Mouse (Mus musculus) liver, embryonic 16.5 days (tissue): ENCODE measurements at regions not wholly inside any gene's neighbourhood (a gene's known extent, or its start where the extent isn't known, plus 50 kb on each side); places are given as distances from the start of the nearest gene placed in this dataset.

ENCODE experiments used
- ATAC-seq: fragments of 200-750 bp; cut with Nextera tagmentation; 2 replicates; pipeline ENCODE4 v1.8.0; 2017; ENCODE audit warnings: low read depth, mild to moderate bottlenecking, moderate number of reproducible peaks, moderate library complexity
- H3K27ac ChIP-seq: fragments of 300-500 bp; sonication (generic); 2 replicates; pipeline ENCODE4 v1.5.1; 2014; ENCODE audit warnings: mild to moderate bottlenecking, low read length
- H3K27me3 ChIP-seq: fragments of 300-500 bp; sonication (generic); 2 replicates; pipeline ENCODE4 v1.6.1; 2014; ENCODE audit warnings: low read depth, low read length, mixed read lengths; ENCODE audit not compliant: control insufficient read depth, insufficient read depth
- H3K36me3 ChIP-seq: fragments of 300-500 bp; sonication (generic); 2 replicates; pipeline ENCODE4 v1.6.1; 2014; ENCODE audit warnings: mild to moderate bottlenecking; ENCODE audit not compliant: control insufficient read depth, insufficient read depth
- H3K4me1 ChIP-seq: fragments of 300-500 bp; sonication (generic); 2 replicates; pipeline ENCODE4 v1.6.1; 2014; ENCODE audit warnings: low read depth, low read length, mixed read lengths; ENCODE audit not compliant: control insufficient read depth
- H3K4me2 ChIP-seq: fragments of 300-500 bp; sonication (generic); 2 replicates; pipeline ENCODE4 v1.6.1; 2014; ENCODE audit warnings: low read depth, low read length, mixed read lengths
- H3K4me3 ChIP-seq: fragments of 300-500 bp; sonication (generic); 2 replicates; pipeline ENCODE4 v1.5.1; 2014; ENCODE audit warnings: low read depth, mild to moderate bottlenecking, low read length
- H3K9ac ChIP-seq: fragments of 300-500 bp; sonication (generic); 2 replicates; pipeline ENCODE4 v1.6.1; 2014; ENCODE audit warnings: low read depth, low read length
- H3K9me3 ChIP-seq: fragments of 300-500 bp; sonication (generic); replicated peaks from 2 replicates; pipeline ENCODE4 v1.6.1; 2016; ENCODE audit warnings: low read length; ENCODE audit not compliant: control insufficient read depth
- WGBS: fragments of 180-500 bp; shearing (Covaris S2); extraction: QIAGEN DNeasy Blood & Tissue Kit; methylation state at CpG from one replicate; pipeline ENCODE4 v1.1.7; 2014; ENCODE audit not compliant: insufficient replicate concordance; 5-methylcytosine and 5-hydroxymethylcytosine counted together

DNA sequence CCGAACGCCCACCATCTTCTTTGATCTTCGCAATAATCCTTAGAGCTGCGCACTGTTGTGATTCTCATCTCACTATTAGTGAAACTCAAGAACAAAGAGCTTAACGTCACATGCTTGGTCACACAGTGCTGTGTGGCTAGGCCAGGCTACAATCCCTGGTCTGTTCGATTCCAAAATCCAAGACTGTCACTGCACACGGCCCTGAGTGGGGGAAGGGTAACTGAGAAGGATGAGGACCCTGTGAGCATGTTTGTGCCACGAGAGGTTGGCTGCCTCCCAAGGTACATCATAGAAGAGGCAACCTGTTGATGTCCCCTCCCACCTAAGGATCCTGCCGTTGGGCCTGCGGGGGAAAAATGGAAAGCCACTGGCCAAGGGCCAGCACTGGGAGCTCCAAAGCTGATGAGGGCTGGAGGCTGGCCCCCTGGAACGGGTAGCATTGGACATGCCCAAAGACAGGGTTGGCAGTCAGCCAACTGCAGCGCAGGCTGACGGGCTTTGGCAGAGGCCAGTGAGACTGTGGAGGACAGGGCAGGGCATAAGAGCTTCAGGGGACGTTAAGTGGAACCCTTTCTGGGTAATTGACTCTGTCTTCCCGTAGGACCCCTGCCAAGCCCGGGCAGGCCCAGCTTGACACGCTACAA lies 172.1 kb upstream of the Cadm1 start:
- ATAC-seq, result no peak
- no peak overlapping the region for H3K27ac ChIP-seq
- no peak overlapping the region for H3K9ac ChIP-seq
- H3K4me1 ChIP-seq, result no peaks in the 10 kb centered on the region
- no peaks in the 10 kb centered on the region for H3K36me3 ChIP-seq
- no peaks in the 10 kb centered on the region for H3K9me3 ChIP-seq
- WGBS, result 69% methylated on average over 17 of the region's 17 CpGs
- H3K27me3 ChIP-seq, result no peaks in the 10 kb centered on the region
- no peak overlapping the region for H3K4me2 ChIP-seq
- H3K4me3 ChIP-seq, result no peak overlapping the region

DNA sequence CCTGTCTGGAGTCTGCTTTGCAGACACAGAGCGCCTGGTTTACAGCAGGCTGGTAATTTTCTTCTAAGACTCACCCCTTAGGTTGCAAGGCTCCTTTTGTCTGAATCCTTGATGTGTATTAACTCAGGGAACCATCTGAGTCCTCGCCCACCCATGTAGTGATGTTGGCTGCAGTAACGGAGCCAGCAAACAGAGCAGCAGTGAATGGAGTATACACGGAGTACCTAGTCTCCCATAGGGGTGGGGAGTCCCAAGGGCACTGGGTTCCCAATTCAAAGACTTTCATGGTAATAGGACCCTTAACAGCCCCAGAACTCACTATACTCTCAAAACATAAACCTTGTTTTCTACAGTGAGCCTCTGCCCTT lies 171.6 kb upstream of the Cadm1 start:
- Histone ChIP-seq H3K9ac (no peak overlapping the region), H3K4me3 (no peak overlapping the region), H3K4me1 (no peaks in the 10 kb centered on the region), H3K27me3 (no peaks in the 10 kb centered on the region), H3K4me2 (no peak overlapping the region), H3K9me3 (no peaks in the 10 kb centered on the region), H3K27ac (no peak overlapping the region), H3K36me3 (no peaks in the 10 kb centered on the region)
- ATAC-seq, result no peak
- 61% methylated on average over 4 of the region's 4 CpGs for WGBS

DNA sequence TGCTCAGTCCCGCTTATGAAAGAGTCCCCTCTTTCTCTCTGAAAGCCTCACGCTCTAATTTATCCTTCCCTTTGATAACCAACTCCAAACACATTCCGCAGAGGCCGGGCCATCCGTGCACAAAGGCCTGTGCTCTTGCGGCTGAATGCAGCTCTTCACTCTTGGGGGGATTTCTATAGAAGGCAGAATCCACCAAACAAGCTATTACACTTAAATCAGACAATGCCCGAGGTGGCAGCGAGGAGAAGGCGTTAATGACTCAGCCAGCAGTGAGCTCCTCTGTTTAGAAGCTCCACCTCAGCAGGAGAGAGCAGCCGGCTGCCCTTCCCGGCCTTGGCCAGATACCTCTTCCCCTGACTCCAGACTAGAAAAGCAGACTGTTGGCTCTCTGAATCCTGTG lies 166.9 kb upstream of the Cadm1 start:
- Histone ChIP-seq H3K9me3 (no peaks in the 10 kb centered on the region), H3K36me3 (no peaks in the 10 kb centered on the region), H3K27ac (no peak overlapping the region), H3K4me2 (no peak overlapping the region), H3K4me1 (no peaks in the 10 kb centered on the region), H3K27me3 (peaks cover 12% of the 10 kb centered on the region), H3K4me3 (no peak overlapping the region), H3K9ac (no peak overlapping the region)
- WGBS, result 45% methylated on average over 11 of the region's 11 CpGs
- ATAC-seq, result no peak

DNA sequence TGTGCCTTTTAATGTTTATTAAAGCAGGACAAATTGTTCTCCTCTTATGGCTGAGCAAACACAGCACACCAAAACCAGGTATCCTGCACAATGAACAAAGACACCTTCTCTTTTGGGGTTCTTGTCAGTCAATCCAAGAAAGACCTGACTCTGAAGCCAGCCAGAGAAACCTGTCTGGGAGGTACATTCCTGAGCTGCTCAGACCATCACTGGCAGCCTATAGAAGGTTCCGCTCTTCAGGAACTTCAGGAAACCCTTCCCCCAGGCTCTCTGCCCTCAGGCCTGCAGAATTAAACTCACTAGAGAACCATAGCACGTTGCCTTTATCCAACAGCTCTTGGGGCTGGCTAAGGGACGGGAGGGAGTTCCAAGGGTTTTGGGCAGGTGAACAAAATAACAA lies 165.2 kb upstream of the Cadm1 start:
- H3K4me3 ChIP-seq, result no peak overlapping the region
- H3K36me3 ChIP-seq, result no peaks in the 10 kb centered on the region
- H3K9me3 ChIP-seq, result no peaks in the 10 kb centered on the region
- H3K4me1 ChIP-seq, result no peaks in the 10 kb centered on the region
- no peak overlapping the region for H3K4me2 ChIP-seq
- H3K27ac ChIP-seq, result no peak overlapping the region
- H3K27me3 ChIP-seq, result peaks cover 13% of the 10 kb centered on the region
- 42% methylated on average over 3 of the region's 3 CpGs for WGBS
- H3K9ac ChIP-seq, result no peak overlapping the region
- no peak for ATAC-seq

DNA sequence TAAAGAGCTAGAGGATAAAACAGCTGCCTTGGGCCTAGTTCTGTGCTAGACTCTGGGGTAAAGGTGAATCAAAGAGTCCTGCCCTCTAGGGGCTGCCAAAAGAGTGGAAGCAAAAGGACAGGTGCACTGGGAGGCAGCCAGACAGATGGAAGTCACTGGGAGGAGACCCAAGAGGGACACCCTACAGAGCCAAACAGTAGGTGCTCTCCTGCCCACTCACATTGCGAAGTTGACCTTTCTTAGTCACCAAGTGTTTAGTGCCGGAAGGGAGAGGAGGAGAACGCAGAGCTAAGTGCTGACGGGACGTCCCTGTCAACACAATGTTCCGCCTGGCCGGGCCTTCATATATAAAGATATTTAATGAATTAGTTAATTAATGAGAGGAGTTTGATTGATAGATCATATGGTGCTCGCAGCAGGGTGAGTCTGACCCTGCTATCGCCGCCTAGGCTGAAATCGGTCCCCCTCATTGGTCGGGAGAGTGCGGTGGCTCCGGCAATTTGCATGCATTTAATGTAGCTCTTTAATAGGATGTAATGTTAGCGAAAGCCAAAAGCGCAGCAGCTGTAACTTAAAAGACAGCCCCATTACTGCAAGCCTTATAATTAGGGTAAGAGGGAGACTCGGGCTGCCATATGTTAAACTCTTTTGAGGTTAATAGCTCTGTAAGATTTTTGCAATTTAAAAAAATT lies 162.6 kb upstream of the Cadm1 start:
- Histone ChIP-seq H3K4me3 (no peak overlapping the region), H3K4me2 (peak overlapping the region; percentile 46), H3K9ac (no peak overlapping the region), H3K4me1 (no peaks in the 10 kb centered on the region), H3K27me3 (peaks cover 13% of the 10 kb centered on the region), H3K9me3 (no peaks in the 10 kb centered on the region), H3K36me3 (no peaks in the 10 kb centered on the region), H3K27ac (no peak overlapping the region)
- no peak for ATAC-seq
- WGBS, result 18% methylated on average over 17 of the region's 17 CpGs

DNA sequence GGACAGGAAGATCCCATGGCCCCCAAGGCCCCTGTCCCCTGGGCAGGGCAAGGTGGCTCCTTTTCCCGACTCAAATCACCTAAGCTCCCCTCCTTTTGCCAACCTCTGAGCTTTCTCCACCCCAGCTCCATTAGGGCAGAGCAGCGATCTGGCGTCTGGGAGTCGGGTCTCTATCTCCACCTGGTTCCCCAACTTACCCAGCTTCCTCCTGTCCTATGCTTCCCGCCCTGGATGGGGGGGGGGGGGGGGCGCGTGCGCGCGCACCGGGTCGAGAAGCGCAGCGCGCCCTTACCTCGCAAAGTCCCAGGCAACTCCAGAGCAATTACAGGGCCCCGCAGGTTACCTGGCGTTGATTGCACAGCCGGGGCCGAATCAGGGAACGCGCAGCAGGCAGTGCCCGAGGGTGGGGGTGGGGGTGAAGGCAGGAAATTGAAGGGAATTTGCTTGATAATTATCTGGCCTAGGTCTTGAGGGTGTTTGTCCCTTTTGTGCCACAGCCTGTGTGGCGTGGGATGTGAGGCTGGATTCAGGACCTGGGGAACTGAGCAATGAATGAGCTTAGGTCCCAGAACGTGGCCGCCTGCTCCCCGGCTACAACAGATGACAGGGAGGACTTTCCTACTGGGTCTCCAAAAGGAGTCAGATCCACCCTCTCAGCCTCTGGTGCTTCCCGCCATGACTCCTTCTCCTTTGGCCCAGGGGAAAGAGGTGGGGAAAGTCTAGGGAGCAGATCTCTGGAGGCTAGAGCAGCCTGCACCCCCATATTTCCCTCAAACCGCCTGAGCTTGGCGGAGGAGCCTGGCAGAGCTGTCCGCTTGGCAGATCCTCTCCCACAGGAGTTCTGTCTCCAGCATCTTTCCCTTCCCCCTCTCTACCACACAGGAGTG lies 161.7 kb upstream of the Cadm1 start:
- Histone ChIP-seq H3K4me1 (no peaks in the 10 kb centered on the region), H3K4me3 (no peak overlapping the region), H3K9me3 (no peaks in the 10 kb centered on the region), H3K4me2 (peak overlapping the region; percentile 46), H3K36me3 (no peaks in the 10 kb centered on the region), H3K27me3 (peaks cover 13% of the 10 kb centered on the region), H3K27ac (no peak overlapping the region), H3K9ac (no peak overlapping the region)
- WGBS, result 8% methylated on average over 23 of the region's 31 CpGs
- no peak for ATAC-seq

DNA sequence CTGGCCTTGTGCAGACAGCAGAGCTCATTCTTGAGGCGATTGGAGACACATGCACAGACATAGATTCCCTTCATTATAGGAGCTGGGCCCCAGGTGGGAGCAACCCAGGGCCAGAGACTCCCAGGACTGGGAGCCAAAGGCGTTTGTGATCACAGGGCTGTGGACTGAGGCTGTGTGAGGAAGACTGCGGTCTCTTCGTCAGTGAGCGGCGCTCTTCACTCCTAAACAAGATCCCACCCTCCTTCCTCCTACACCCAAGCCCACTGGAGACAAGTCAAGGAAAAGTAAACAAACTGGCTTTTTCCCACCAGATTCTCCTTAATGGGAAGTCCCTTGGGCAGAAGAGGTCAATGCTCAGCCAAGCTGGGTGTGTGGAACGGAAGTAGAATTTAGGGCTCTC lies 157.7 kb upstream of the Cadm1 start:
- no peaks in the 10 kb centered on the region for H3K4me1 ChIP-seq
- WGBS, result 67% methylated on average over 7 of the region's 7 CpGs
- no peak for ATAC-seq

DNA sequence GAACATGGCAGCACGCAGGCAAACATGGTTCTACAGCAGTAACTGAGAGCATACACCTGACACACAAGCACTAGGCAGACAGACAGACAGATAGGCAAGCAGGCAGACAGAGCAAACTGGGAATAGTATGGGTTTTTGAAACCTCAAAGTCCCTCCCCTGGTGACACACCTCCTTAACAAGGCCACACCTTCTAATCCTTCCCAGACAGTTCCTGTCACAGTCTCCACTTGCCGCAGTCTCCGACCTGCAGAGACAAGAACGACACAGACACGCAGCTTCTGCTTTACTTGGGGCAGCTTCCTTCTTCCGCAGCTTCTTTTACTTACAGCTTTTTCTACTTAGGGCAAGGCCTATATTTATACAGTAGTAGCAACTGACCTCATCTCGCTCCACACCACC lies 155.9 kb upstream of the Cadm1 start:
- Histone ChIP-seq H3K27ac (no peak overlapping the region), H3K9ac (no peak overlapping the region), H3K4me3 (no peak overlapping the region), H3K9me3 (no peaks in the 10 kb centered on the region), H3K27me3 (no peaks in the 10 kb centered on the region), H3K4me2 (no peak overlapping the region), H3K4me1 (no peaks in the 10 kb centered on the region), H3K36me3 (no peaks in the 10 kb centered on the region)
- ATAC-seq, result no peak
- 69% methylated on average over 7 of the region's 7 CpGs for WGBS

More for the DNA sequence above, 157.7 kb upstream of the Cadm1 start:
- H3K36me3 ChIP-seq, result no peaks in the 10 kb centered on the region
- H3K9ac ChIP-seq, result no peak overlapping the region
- no peak overlapping the region for H3K4me3 ChIP-seq
- H3K4me2 ChIP-seq, result no peak overlapping the region
- peaks cover 9% of the 10 kb centered on the region for H3K27me3 ChIP-seq
- no peak overlapping the region for H3K27ac ChIP-seq
- no peaks in the 10 kb centered on the region for H3K9me3 ChIP-seq

DNA sequence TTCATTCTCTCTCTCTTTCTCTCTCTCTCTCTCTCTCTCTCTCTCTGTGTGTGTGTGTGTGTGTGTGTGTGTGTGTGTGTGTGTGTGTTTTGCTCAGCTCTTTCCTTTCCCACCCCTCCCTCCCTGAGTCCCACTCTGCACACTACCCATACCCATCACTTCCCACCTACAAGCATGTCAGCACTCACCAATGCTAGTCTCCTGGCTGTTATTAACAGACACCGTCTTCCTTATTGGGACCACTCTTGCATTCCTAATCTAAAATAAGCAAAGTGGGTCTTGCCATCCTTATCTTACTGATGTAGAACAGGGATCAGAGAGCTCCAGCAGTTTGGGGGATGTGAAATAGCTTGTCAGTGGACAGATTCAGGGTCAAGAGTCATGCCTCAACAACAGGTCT lies 153.3 kb upstream of the Cadm1 start:
- H3K4me3 ChIP-seq, result no peak overlapping the region
- no peaks in the 10 kb centered on the region for H3K9me3 ChIP-seq
- no peak overlapping the region for H3K9ac ChIP-seq
- no peaks in the 10 kb centered on the region for H3K36me3 ChIP-seq
- 89% methylated on average over 1 of the region's 1 CpGs for WGBS
- H3K27ac ChIP-seq, result no peak overlapping the region
- no peak for ATAC-seq
- H3K4me2 ChIP-seq, result no peak overlapping the region
- H3K27me3 ChIP-seq, result no peaks in the 10 kb centered on the region
- no peaks in the 10 kb centered on the region for H3K4me1 ChIP-seq
